Mouse (Mus musculus) gastrocnemius, adult 2 months (tissue): ENCODE results near the gene 4930449I24Rik. TPM values are rescaled to one million over a fixed set of nuclear protein-coding genes. Genes with fewer than 3 reads are reported as not detected.

Experiments
- total RNA-seq, 2 experiments: library from RNA; stranded (reverse); gene quantifications; 2 replicates each; pipeline ENCODE4 v1.2.3; 2021

Gene 4930449I24Rik
- total RNA-seq, 2 experiments from 2014 or later = not detected

Other genes with a start within 250 kb of the 4930449I24Rik start
- under 1 TPM; 0.64 to 0.92 TPM for gene Wasf3, start 117.4 kb upstream of the 4930449I24Rik start, total RNA-seq
- gene Gm6408, start 20.4 kb upstream of the 4930449I24Rik start, total RNA-seq = not detected
- gene Gm6370, start 11.0 kb upstream of the 4930449I24Rik start, total RNA-seq = not detected
- not detected for gene Gm3402, start 11.7 kb downstream of the 4930449I24Rik start, total RNA-seq
- not detected for gene Gm3404, start 23.4 kb downstream of the 4930449I24Rik start, total RNA-seq
- gene Gm3409, start 35.2 kb downstream of the 4930449I24Rik start, total RNA-seq = not detected
- not detected for gene Gm3415, start 53.7 kb downstream of the 4930449I24Rik start, total RNA-seq
- gene Gpr12, start 82.8 kb downstream of the 4930449I24Rik start, total RNA-seq = not detected